Mouse (Mus musculus) brain, embryonic 18.5 days (tissue): ENCODE measurements at regions not wholly inside any gene's neighbourhood (a gene's known extent, or its start where the extent isn't known, plus 50 kb on each side); places are given as distances from the start of the nearest gene placed in this dataset.

Experiments used
- DNase-seq: peaks from one replicate; pipeline ENCODE4 v3.0.0-alpha.2; 2012; ENCODE audit warnings: low read depth, low spot score

DNA sequence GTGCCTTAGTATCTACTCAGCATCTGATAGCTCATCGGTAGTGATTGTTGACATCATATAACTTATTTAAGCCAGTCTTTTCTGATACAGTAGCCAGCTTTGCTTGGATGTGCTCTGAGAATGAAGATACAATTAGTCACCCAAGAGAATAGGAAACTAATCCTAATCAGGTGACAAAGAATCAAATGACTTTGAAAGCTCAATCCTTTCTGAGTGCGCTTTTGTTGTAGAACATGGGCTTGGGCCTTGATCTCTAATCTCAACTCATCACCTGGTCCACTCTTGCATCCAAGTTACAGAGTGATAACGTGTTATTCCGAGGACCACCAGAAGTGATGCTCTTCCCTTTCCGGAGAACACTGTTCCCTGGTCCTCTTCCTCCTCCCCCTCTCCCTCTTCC lies 86.9 kb upstream of the Cpm start:
- no peak for DNase-seq

GRCm38 (mm10) chr10:117541487-117541886 lies 87.8 kb upstream of the Cpm start:
- no peak for DNase-seq

- DNase-seq: no peak
These were observed 88.4 kb upstream of the Cpm start for GRCm38 (mm10) chr10:117540747-117541398.

- no peak for DNase-seq
These were observed 89.1 kb upstream of the Cpm start for GRCm38 (mm10) chr10:117540112-117540594.

GRCm38 (mm10) chr10:117539532-117539931 lies 89.8 kb upstream of the Cpm start:
- no peak for DNase-seq

- no peak for DNase-seq
These were observed 90.6 kb upstream of the Cpm start for GRCm38 (mm10) chr10:117538725-117539124.

GRCm38 (mm10) chr10:117536769-117537599 lies 92.3 kb upstream of the Cpm start:
- no peak for DNase-seq

GRCm38 (mm10) chr10:117535843-117536242 lies 93.5 kb upstream of the Cpm start:
- DNase-seq: no peak

DNA sequence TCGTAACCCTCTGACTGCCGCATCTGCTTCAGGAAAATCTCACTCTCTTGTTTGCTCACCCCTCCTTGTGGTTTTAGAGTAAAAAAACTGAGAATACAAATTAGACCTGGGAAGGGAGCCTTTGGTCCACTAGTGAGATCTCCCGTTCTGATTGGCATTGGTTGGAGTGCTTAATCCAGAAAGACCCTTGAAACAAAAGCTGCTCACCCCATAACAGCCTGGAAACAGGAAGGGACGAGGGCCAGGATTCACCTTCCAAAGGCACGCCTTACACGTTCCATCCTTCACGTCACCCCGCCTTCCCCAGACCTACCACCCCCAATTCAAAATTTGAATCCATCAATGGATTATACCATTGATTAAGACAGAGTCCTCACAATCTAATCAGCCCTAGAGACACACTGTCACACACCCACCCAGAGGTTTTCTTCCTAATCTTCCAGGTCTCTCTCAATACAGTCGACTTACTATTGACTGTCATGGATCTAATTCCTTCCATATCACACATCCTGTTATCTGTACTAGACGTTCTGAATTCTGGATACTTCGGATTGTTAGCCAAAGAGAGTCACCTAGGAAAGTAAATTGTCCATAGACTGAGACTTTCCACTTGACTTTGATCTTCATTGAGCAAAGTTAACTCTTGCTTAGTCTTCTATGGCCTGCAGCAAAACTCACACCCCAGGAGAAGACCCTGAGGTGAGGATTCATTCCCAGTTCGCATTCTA lies 94.1 kb upstream of the Cpm start:
- DNase-seq: no peak

GRCm38 (mm10) chr10:117534478-117534877 lies 94.8 kb upstream of the Cpm start:
- no peak for DNase-seq

DNA sequence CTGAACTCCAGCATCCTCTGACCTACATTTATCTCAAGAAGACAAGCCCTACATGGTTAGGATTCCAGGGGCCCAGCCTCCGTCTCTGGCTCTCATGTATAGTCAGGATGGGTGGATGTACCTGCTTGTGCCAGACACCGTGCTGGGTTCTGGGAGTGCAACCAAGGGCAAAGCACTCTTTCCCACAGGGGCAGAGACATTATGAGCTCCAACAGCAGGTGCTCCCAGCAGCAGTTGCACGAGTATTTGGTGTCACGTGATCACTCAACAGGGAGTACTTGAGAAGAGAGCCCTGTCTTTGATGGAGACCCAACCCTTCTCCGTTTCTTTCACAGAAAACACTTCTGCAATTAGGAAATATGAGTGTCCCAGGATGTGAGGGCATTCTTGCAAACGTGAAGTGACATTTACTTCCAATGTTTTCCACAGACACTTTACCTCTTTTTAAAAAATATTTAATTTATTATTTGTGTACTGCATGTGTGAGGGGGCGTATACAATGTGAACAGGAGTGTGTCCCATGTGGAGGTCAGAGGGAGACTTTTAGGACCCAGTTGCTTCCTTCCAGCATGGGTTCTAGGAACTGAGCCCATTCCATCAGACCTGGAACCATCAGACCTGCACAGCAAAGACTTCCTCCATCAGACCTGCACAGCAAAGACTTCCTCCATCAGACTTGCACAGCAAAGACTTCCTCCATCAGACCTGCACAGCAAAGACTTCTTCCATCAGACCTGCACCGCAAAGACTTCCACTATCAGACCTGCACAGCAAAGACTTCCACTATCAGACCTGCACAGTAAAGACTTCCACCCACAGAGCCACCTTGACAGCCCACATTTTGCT lies 95.5 kb upstream of the Cpm start:
- no peak for DNase-seq

DNA sequence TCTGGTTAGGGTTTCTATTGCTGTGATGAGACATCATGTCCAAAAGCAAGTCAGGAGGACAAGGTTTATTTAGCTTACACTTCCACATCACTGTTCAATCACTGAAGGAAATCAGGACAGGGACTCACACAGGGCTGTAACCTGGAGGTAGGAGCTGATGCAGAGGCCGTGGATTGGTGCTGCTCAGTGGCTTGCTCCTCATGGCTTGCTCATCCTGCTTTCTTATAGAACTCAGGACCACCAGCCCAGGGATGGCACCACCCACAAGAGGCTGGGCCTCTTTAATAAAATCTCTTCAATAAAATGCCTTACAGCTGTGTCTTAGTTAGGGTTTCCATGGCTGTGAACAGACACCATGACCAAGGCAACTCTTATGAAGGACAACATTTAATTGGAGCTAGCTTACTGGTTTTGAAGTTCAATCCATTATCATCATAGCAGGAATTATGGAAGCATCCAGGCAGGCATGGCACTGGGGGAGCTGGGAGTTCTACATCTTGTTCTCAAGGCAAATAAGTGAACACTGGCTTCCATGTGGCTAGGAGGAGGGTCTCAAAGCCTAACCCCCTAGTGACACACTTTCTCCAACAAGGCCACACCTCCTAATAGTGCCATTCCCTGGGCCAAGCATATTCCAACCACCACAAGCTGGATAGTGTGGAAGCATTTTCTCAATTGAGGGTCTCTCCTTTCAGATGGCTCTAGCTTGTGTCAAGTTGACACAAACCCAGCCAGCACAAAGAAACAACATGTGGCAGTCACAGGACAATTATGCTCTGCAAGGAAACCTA lies 96.4 kb upstream of the Cpm start:
- DNase-seq: no peak

DNA sequence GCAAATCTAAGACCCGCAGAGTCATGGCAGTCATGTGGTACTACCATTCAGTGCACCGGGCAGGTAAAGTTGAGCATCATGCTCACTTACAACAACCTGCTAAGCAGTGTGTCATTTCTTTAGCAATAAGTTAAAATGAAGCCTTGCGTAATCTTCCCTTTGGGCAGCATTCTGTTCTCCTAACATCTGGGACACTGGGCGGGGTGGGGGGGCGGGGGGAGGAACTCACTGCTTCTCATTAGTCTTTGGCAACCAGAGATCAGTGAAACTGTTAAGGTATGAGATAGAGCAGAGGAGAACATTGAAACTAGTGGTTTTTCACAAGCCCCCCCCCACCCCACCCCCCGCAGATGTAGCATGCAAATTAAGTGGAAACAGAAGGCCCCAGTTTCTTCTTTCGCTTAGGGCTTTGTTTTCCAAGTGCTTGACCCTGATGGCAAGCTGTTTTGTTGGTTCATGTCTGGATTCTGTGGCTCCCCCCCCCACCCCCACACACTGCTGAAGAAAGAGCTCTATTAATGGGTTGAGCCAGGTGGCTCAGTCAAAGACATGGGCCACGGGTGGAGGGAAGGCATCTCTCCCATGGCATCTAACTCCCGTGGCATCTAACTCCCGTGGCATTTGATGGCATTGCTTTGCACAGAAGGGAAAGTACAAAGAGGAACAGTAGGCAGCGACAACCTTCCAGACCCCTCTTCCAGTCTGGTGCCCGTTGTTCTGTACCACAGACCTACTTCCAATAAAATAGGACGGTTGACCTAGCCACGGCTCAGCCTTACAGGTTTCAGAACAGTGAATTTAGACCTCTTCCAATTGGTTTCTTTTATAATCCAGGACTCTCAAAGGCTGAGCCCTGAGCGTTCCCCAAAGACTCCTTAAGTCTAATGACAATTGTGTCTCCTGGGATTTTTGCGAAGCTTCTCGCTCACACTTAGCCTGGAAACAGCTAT lies 97.2 kb upstream of the Cpm start:
- DNase-seq: no peak

DNA sequence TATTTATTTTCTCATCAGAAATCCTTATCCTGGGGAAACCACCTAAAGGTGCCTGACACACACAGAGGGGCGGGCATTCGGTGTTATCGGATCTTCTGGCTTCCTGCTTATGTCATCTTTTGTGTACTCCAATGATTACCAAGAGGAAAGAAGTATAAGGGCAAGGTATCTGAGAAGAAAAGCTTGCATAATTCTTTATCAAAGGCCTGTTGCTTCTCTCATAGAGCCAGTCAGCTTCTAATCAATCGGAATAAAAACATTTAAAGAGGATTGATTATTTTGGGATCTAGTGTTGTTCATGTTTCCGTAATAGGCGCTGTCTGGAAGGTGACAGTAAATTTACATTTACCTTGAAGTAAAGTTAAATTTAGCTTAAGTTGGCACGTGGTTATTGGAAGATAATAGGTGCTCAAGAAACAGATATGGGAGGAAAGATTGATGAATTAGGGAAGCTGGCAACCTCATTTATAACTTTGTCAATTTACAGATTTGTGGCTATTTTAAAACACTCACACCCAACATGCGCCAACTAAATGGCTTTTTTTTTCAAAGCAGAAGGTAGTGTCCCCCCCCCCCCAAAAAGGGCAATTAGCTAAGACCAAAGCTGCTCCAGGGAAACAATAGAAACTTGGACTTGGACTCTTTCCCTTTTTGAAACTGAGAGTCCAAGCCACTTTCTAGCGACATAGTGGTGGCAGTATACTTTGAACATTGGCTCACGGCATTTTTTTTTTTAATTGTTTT lies 98.3 kb upstream of the Cpm start:
- no peak for DNase-seq

- no peak for DNase-seq
These were observed 99.1 kb upstream of the Cpm start for GRCm38 (mm10) chr10:117530007-117530858.

- DNase-seq: no peak
These were observed 99.9 kb upstream of the Cpm start for GRCm38 (mm10) chr10:117529269-117530006.
